8 mouse cellular contexts compared by ENCODE assay signal in the genomic region with DNA sequence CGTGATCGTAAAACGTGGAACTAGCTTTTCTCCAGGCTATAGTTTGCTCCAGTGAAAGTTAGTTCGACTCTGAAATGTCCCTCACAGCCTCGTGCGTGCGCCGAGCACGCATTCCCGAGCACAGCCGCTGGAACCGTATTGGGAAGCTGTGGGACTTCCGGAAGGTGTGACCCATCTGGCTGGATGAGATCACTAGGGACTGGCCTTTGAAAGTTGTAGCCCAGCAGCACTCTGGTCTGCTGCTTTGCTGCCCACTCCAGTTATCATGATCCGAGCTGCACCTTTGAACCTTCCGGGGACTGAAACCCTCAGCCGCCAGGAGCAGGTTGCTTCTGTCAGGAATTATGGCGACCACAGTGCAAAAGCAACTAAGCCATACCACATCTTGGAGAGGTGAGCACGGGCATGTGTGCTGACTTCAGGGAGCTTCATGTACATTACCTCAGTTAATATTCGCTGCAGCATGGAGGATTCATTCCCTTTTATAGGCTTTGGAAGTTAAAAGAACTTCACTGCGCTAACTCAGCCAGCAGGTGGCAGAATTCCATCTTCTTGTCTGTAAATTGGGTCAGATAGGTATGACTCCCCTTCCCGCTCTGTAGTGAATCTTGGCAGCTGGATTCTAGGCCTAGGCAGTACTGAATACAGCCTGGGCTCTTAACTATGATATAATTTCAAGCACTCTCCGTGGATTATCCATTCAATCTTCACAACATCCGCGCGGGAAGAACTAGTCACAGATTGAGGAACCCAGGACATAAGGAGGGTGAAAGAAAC. TPM values are rescaled to one million over a fixed set of nuclear protein-coding genes. Genes with fewer than 3 reads are reported as not detected.
DNase-seq lines count a peak whose midpoint lies in the region; ATAC-seq and TF ChIP-seq lines count a peak whose summit lies in the region.

No protein-coding gene starts in this region.

- no peaks in the 10 kb centered on the region for H3K36me3 ChIP-seq in midbrain, embryonic 10.5 days
- no peaks in the 10 kb centered on the region for H3K36me3 ChIP-seq in midbrain, embryonic 15.5 days (replicated peaks)
- no peaks in the 10 kb centered on the region for H3K36me3 ChIP-seq in embryonic facial prominence, embryonic 11.5 days (replicated peaks; ENCODE audit: control insufficient read depth, insufficient read depth, low read depth, low read length)
- H3K36me3 ChIP-seq in hindbrain, postnatal 0 days (ENCODE audit: insufficient read depth, low read length), result no peaks in the 10 kb centered on the region
- no peaks in the 10 kb centered on the region for H3K36me3 ChIP-seq in liver, embryonic 12.5 days

- CTCF ChIA-PET in Patski (lab: Charles Lee), result interaction anchor here (0.6 to 9.3 kb wide), 13 partner anchors 9 to 284 kb away, joined by 3 to 178 read pairs (median 6); no protein-coding TSS in a partner anchor

- peak; percentile 67 for DNase-seq in midbrain, embryonic 10.5 days (ENCODE audit: low spot score)
- no peak for DNase-seq in Patski (ENCODE audit: low read depth, low spot score)
- DNase-seq in embryonic facial prominence, embryonic 11.5 days (ENCODE audit: low spot score), result peak; percentile 83
- peak; percentile 79 for DNase-seq in hindbrain, postnatal 0 days (ENCODE audit: low spot score)
- peak; percentile 35 for DNase-seq in retina, postnatal 7 days (ENCODE audit: low read depth, low spot score)
- no peak for DNase-seq in ovary, adult 18-20 months (ENCODE audit: low spot score)

- ATAC-seq in midbrain, embryonic 15.5 days (replicated peaks), result no peak
- ATAC-seq in Patski, result no peak
- ATAC-seq in embryonic facial prominence, embryonic 11.5 days (replicated peaks; ENCODE audit: insufficient number of reproducible peaks, low FRiP score, low TSS enrichment, low read depth), result 0 out of 2 replicates have a peak, but pooled peaks have one; percentile 30
- 0 out of 2 replicates have a peak, but pooled peaks have one; percentile 19 for ATAC-seq in hindbrain, postnatal 0 days
- ATAC-seq in liver, embryonic 12.5 days, result peak; percentile 38; the same call in 1 of the 2 replicates

- peaks cover 28% of the 10 kb centered on the region for H3K4me1 ChIP-seq in midbrain, embryonic 10.5 days
- H3K4me1 ChIP-seq in midbrain, embryonic 15.5 days, result 0 out of 2 replicates have a peak, but pooled peaks cover 5% of the 10 kb centered on the region
- H3K4me1 ChIP-seq in embryonic facial prominence, embryonic 11.5 days (ENCODE audit: control insufficient read depth, insufficient read depth, low read length), result no peaks in the 10 kb centered on the region
- H3K4me1 ChIP-seq in hindbrain, postnatal 0 days (ENCODE audit: insufficient read depth, low read length), result no peaks in the 10 kb centered on the region
- H3K4me1 ChIP-seq in liver, embryonic 12.5 days, result 0 out of 2 replicates have a peak, but pooled peaks cover 11% of the 10 kb centered on the region

- no peak overlapping the region for H3K4me2 ChIP-seq in midbrain, embryonic 15.5 days
- H3K4me2 ChIP-seq in embryonic facial prominence, embryonic 11.5 days (ENCODE audit: low read depth, low read length), result peak overlapping the region; percentile 10; the same call in 1 of the 2 replicates
- H3K4me2 ChIP-seq in hindbrain, postnatal 0 days (ENCODE audit: low read depth, low read length), result no peak overlapping the region
- peak overlapping the region; percentile 56 for H3K4me2 ChIP-seq in liver, embryonic 12.5 days

- 0 out of 2 replicates have a peak overlapping the region, but pooled peaks have one; percentile 1 for H3K4me3 ChIP-seq in midbrain, embryonic 10.5 days
- H3K4me3 ChIP-seq in midbrain, embryonic 15.5 days, result no peak overlapping the region
- H3K4me3 ChIP-seq in embryonic facial prominence, embryonic 11.5 days (ENCODE audit: low read depth, low read length), result no peak overlapping the region
- no peak overlapping the region for H3K4me3 ChIP-seq in hindbrain, postnatal 0 days (ENCODE audit: low read length)
- peak overlapping the region; percentile 24; the same call in 1 of the 2 replicates for H3K4me3 ChIP-seq in liver, embryonic 12.5 days

- H3K9ac ChIP-seq in midbrain, embryonic 15.5 days, result no peak overlapping the region
- H3K9ac ChIP-seq in embryonic facial prominence, embryonic 11.5 days (replicated peaks; ENCODE audit: low read length), result no peak overlapping the region
- no peak overlapping the region for H3K9ac ChIP-seq in hindbrain, postnatal 0 days (replicated peaks; ENCODE audit: low read length)
- no peak overlapping the region for H3K9ac ChIP-seq in liver, embryonic 12.5 days

- peak; percentile 78 for TF ChIP-seq CTCF in Patski (IDR thresholded peaks at IDR 0.05)
- peak; percentile 70 for TF ChIP-seq CTCF in hindbrain, postnatal 0 days (IDR thresholded peaks at IDR 0.05; ENCODE audit: low read depth)

- no peaks in the 10 kb centered on the region for H3K9me3 ChIP-seq in midbrain, embryonic 10.5 days (replicated peaks)
- no peaks in the 10 kb centered on the region for H3K9me3 ChIP-seq in midbrain, embryonic 15.5 days
- H3K9me3 ChIP-seq in embryonic facial prominence, embryonic 11.5 days (replicated peaks; ENCODE audit: control insufficient read depth, low read length), result no peaks in the 10 kb centered on the region
- H3K9me3 ChIP-seq in hindbrain, postnatal 0 days (ENCODE audit: low read length), result no peaks in the 10 kb centered on the region
- no peaks in the 10 kb centered on the region for H3K9me3 ChIP-seq in liver, embryonic 12.5 days (replicated peaks)

- H3K27me3 ChIP-seq in midbrain, embryonic 10.5 days (ENCODE audit: low read depth, poor library complexity, severe bottlenecking), result peaks cover 88% of the 10 kb centered on the region
- H3K27me3 ChIP-seq in midbrain, embryonic 15.5 days (replicated peaks), result peaks cover 58% of the 10 kb centered on the region
- no peaks in the 10 kb centered on the region for H3K27me3 ChIP-seq in Patski
- peaks cover 10% of the 10 kb centered on the region for H3K27me3 ChIP-seq in embryonic facial prominence, embryonic 11.5 days (ENCODE audit: control insufficient read depth, insufficient read depth, low read length)
- H3K27me3 ChIP-seq in hindbrain, postnatal 0 days (ENCODE audit: insufficient read depth, low read length), result peaks cover 42% of the 10 kb centered on the region
- peaks cover 23% of the 10 kb centered on the region for H3K27me3 ChIP-seq in liver, embryonic 12.5 days (replicated peaks)

- in situ Hi-C loops in Patski (cut with MboI; ENCODE audit: low pct_unique_long_range_greater_than_20kb), result no loop called here

- 0 out of 2 replicates have a peak overlapping the region, but pooled peaks have one; percentile 6 for H3K27ac ChIP-seq in midbrain, embryonic 10.5 days (replicated peaks)
- H3K27ac ChIP-seq in midbrain, embryonic 15.5 days, result no peak overlapping the region
- H3K27ac ChIP-seq in embryonic facial prominence, embryonic 11.5 days (replicated peaks; ENCODE audit: low read depth, low read length), result no peak overlapping the region
- no peak overlapping the region for H3K27ac ChIP-seq in hindbrain, postnatal 0 days
- H3K27ac ChIP-seq in liver, embryonic 12.5 days, result no peak overlapping the region

- WGBS in midbrain, embryonic 10.5 days, result 38% methylated on average over 25 of the region's 25 CpGs
- 40% methylated on average over 25 of the region's 25 CpGs for WGBS in midbrain, embryonic 15.5 days
- WGBS in embryonic facial prominence, embryonic 11.5 days, result 26% methylated on average over 25 of the region's 25 CpGs
- WGBS in hindbrain, postnatal 0 days, result 38% methylated on average over 25 of the region's 25 CpGs
- 23% methylated on average over 25 of the region's 25 CpGs for WGBS in liver, embryonic 12.5 days (ENCODE audit: insufficient replicate concordance)

- POLR2A ChIA-PET in Patski (lab: Charles Lee), result no interaction called here

RNA-seq across cellular contexts. Expression of gene Htatip2, which starts 6.0 kb away (rescaled TPM):
- polyA plus RNA-seq in midbrain, embryonic 10.5 days (2016; fragmentation: Nextera tagmentation; extraction: Ambion mirVana), result 9.8 and 10.3 TPM in 2 replicates
- polyA plus RNA-seq in midbrain, embryonic 15.5 days (2015; fragmentation: Nextera tagmentation; extraction: Ambion mirVana), result 3.0 and 3.5 TPM in 2 replicates
- not detected for polyA plus RNA-seq in Patski (2021)
- 4.4 and 5.6 TPM in 2 replicates for polyA plus RNA-seq in embryonic facial prominence, embryonic 11.5 days (2014; fragmentation: Nextera tagmentation; extraction: Ambion mirVana)
- total RNA-seq in hindbrain, postnatal 0 days (2014; rRNA removed), result 1.5 TPM in 1 of 2 replicates, not detected in the other
- polyA plus RNA-seq in hindbrain, postnatal 0 days (2015; fragmentation: Nextera tagmentation; extraction: Ambion mirVana), result 7.1 and 8.5 TPM in 2 replicates
- 37.0 and 37.7 TPM in 2 replicates for polyA plus RNA-seq in liver, embryonic 12.5 days (2016; fragmentation: Nextera tagmentation; extraction: Ambion mirVana)

RNA-seq across cellular contexts. Expression of gene Prmt3, which starts 25.2 kb away (rescaled TPM):
- polyA plus RNA-seq in midbrain, embryonic 10.5 days (2016; fragmentation: Nextera tagmentation; extraction: Ambion mirVana), result 81.2 and 82.3 TPM in 2 replicates
- 46.9 and 48.3 TPM in 2 replicates for polyA plus RNA-seq in midbrain, embryonic 15.5 days (2015; fragmentation: Nextera tagmentation; extraction: Ambion mirVana)
- polyA plus RNA-seq in Patski (2021), result 43.0 TPM
- 63.1 and 63.8 TPM in 2 replicates for polyA plus RNA-seq in embryonic facial prominence, embryonic 11.5 days (2014; fragmentation: Nextera tagmentation; extraction: Ambion mirVana)
- 51.2 and 53.2 TPM in 2 replicates for total RNA-seq in hindbrain, postnatal 0 days (2014; rRNA removed)
- polyA plus RNA-seq in hindbrain, postnatal 0 days (2015; fragmentation: Nextera tagmentation; extraction: Ambion mirVana), result 40.4 and 42.0 TPM in 2 replicates
- polyA plus RNA-seq in liver, embryonic 12.5 days (2016; fragmentation: Nextera tagmentation; extraction: Ambion mirVana), result 46.1 and 48.0 TPM in 2 replicates

Comparison
In these comparisons a context has a peak if more than half of its experiments do, and no peak if none do; other contexts are left out.
1. H3K4me3 ChIP-seq: peak in midbrain, embryonic 10.5 days (single experiment) and liver, embryonic 12.5 days (single experiment); none in midbrain, embryonic 15.5 days (single experiment), embryonic facial prominence, embryonic 11.5 days (single experiment) and hindbrain, postnatal 0 days (single experiment).
2. DNase-seq: peak in midbrain, embryonic 10.5 days (single experiment), embryonic facial prominence, embryonic 11.5 days (single experiment), hindbrain, postnatal 0 days (single experiment) and retina, postnatal 7 days (single experiment); none in Patski (single experiment) and ovary, adult 18-20 months (single experiment).
3. ATAC-seq: peak in embryonic facial prominence, embryonic 11.5 days (single experiment), hindbrain, postnatal 0 days (single experiment) and liver, embryonic 12.5 days (single experiment); none in midbrain, embryonic 15.5 days (single experiment) and Patski (single experiment).
4. H3K4me2 ChIP-seq: peak in embryonic facial prominence, embryonic 11.5 days (single experiment) and liver, embryonic 12.5 days (single experiment); none in midbrain, embryonic 15.5 days (single experiment) and hindbrain, postnatal 0 days (single experiment).